Mouse (Mus musculus): ENCODE measurements around the gene Pgp. TPM values are rescaled to one million over a fixed set of nuclear protein-coding genes. Genes with fewer than 3 reads are reported as not detected.

Gene Pgp
- polyA plus RNA-seq, 1 experiment from 2014 or later, result 65.2 TPM

DNA sequence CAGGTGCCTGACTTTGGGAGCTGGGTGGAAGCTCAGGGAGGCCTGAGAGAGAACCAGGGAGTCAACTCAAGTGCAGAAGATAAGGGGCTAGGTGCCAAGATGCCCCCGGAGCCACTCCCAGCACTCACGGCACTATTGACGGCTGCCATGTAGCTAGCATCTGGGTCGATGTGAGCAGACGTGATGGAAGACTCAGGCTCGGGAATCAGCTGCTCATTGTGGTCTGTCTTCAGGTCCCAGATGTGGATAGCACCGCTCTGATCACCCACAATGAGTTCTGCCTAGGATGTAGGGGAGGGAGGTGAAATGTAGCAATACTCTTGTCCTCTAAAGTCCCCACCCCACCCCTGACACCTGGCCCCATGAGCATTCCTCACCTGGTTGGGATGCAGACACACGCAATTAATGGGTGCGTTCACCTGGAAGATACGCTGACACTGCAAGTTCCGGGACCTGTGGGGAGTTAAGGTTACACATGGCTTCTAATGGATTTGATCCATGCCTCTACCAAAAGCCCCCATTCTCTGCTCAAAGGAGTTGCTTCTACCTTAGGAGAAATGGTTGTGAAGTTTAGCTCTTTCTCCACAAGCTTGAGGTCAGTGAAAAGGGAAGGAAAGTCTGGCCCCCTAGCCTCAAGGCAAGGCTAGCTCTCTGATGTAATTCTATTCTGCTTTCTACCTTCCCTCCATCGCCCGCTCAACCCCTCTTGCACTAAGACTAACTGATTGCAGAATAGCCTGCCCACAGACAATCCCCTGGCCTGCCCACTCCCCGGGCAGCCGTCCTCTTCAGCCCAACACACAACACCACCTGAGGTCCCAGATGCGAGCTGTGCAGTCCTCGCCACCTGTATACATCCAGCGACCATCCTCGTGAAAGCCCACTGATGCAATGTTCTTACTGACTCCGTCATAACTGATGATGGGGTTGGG lies 7.1 kb downstream of the Pgp start:
- peaks cover 7% of the 10 kb centered on the region for H3K4me1 ChIP-seq (ENCODE audit: control insufficient read depth, insufficient read depth, low read length)
- no peak overlapping the region for H3K4me2 ChIP-seq (ENCODE audit: low read depth)
- ATAC-seq (ENCODE audit: insufficient read depth, low FRiP score, low TSS enrichment) (no peak), DNase-seq (ENCODE audit: low spot score) (no peak)
- no peak overlapping the region for H3K4me3 ChIP-seq (ENCODE audit: low read depth, low read length)
- H3K36me3 ChIP-seq (ENCODE audit: control insufficient read depth, insufficient read depth, low read length), result peaks cover 14% of the 10 kb centered on the region
- WGBS, result 94% methylated on average over 20 of the region's 20 CpGs
- no peaks in the 10 kb centered on the region for H3K9me3 ChIP-seq (ENCODE audit: control insufficient read depth, low read length)
- H3K27ac ChIP-seq (ENCODE audit: low read depth, low read length), result no peak overlapping the region
- no peaks in the 10 kb centered on the region for H3K27me3 ChIP-seq (ENCODE audit: control insufficient read depth, insufficient read depth, low read length)
- no peak overlapping the region for H3K9ac ChIP-seq (ENCODE audit: low read length)

DNA sequence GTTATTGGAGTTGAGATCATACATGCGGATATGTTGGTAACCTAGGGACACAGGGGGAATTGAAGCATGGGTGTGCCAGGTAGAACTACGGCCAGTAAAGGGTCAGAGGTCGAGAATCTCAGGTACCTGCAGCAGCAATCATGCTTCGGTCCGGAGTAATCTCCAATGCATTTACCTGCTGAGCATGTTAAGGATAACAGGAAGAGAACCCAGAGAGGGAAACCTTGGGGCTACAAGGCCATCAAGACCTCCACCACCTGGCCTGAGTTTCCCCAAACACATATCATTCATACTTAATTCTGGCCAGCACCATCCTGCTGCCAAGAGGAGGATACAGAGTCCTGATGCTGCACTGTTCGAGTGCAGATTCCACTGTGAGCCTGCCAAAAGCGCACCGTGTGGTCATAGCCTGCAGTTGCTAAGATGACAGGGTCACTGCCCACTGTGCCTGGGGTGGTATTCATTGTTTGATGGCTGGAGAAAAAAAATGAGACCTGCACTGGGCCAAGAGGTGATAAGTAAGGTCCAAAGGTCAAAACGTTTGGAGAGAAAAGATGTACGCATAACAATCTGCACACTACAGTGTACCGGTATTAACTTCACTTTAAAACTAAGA lies 7.9 kb downstream of the Pgp start:
- DNase-seq (ENCODE audit: low spot score) (no peak), ATAC-seq (ENCODE audit: insufficient read depth, low FRiP score, low TSS enrichment) (peak; percentile 25)
- Histone ChIP-seq H3K9ac (ENCODE audit: low read length) (peak overlapping the region; percentile 60), H3K4me2 (ENCODE audit: low read depth) (peak overlapping the region; percentile 51), H3K27me3 (ENCODE audit: control insufficient read depth, insufficient read depth, low read length) (no peaks in the 10 kb centered on the region), H3K9me3 (ENCODE audit: control insufficient read depth, low read length) (no peaks in the 10 kb centered on the region), H3K4me1 (ENCODE audit: control insufficient read depth, insufficient read depth, low read length) (peaks cover 4% of the 10 kb centered on the region), H3K4me3 (ENCODE audit: low read depth, low read length) (peak overlapping the region; percentile 81), H3K27ac (ENCODE audit: low read depth, low read length) (no peak overlapping the region), H3K36me3 (ENCODE audit: control insufficient read depth, insufficient read depth, low read length) (peaks cover 14% of the 10 kb centered on the region)
- WGBS, result 57% methylated on average over 11 of the region's 11 CpGs

- peaks cover 4% of the 10 kb centered on the region for H3K4me1 ChIP-seq (ENCODE audit: control insufficient read depth, insufficient read depth, low read length)
- H3K27ac ChIP-seq (ENCODE audit: low read depth, low read length), result peak within 1 kb of the TSS; percentile 94
- DNase-seq (ENCODE audit: low spot score) (peak; percentile 97), ATAC-seq (ENCODE audit: insufficient read depth, low FRiP score, low TSS enrichment) (peak; percentile 87)
- peaks cover 14% of the 10 kb centered on the region for H3K36me3 ChIP-seq (ENCODE audit: control insufficient read depth, insufficient read depth, low read length)
- peak within 1 kb of the TSS; percentile 89 for H3K9ac ChIP-seq (ENCODE audit: low read length)
- no peaks in the 10 kb centered on the region for H3K9me3 ChIP-seq (ENCODE audit: control insufficient read depth, low read length)
- H3K4me3 ChIP-seq (ENCODE audit: low read depth, low read length), result peak within 1 kb of the TSS; percentile 81
- no peaks in the 10 kb centered on the region for H3K27me3 ChIP-seq (ENCODE audit: control insufficient read depth, insufficient read depth, low read length)
- H3K4me2 ChIP-seq (ENCODE audit: low read depth), result peak within 1 kb of the TSS; percentile 51
- WGBS, result 0% methylated on average over 48 of the region's 48 CpGs
Measured at GRCm38 (mm10) chr17:24478663-24479380, 8.6 kb downstream of the Pgp start, which contains the start of gene Mlst8. Mlst8 (minus strand) TSS chr17:24479078.

GRCm38 (mm10) chr17:24479431-24479830 lies 9.2 kb downstream of the Pgp start:
- DNase-seq (ENCODE audit: low spot score), result no peak

GRCm38 (mm10) chr17:24480201-24480826 lies 10.1 kb downstream of the Pgp start:
- peaks cover 4% of the 10 kb centered on the region for H3K4me1 ChIP-seq (ENCODE audit: control insufficient read depth, insufficient read depth, low read length)
- no peak overlapping the region for H3K4me3 ChIP-seq (ENCODE audit: low read depth, low read length)
- H3K4me2 ChIP-seq (ENCODE audit: low read depth), result no peak overlapping the region
- no peaks in the 10 kb centered on the region for H3K9me3 ChIP-seq (ENCODE audit: control insufficient read depth, low read length)
- ATAC-seq (ENCODE audit: insufficient read depth, low FRiP score, low TSS enrichment) (no peak), DNase-seq (ENCODE audit: low spot score) (no peak)
- WGBS, result 64% methylated on average over 3 of the region's 3 CpGs
- H3K9ac ChIP-seq (ENCODE audit: low read length), result no peak overlapping the region
- H3K27me3 ChIP-seq (ENCODE audit: control insufficient read depth, insufficient read depth, low read length), result no peaks in the 10 kb centered on the region
- H3K36me3 ChIP-seq (ENCODE audit: control insufficient read depth, insufficient read depth, low read length), result peaks cover 10% of the 10 kb centered on the region
- H3K27ac ChIP-seq (ENCODE audit: low read depth, low read length), result no peak overlapping the region

More at GRCm38 (mm10) chr17:24479431-24479830, 9.2 kb downstream of the Pgp start:
- peak overlapping the region; percentile 51 for H3K4me2 ChIP-seq (ENCODE audit: low read depth)
- H3K27me3 ChIP-seq (ENCODE audit: control insufficient read depth, insufficient read depth, low read length), result no peaks in the 10 kb centered on the region
- H3K4me1 ChIP-seq (ENCODE audit: control insufficient read depth, insufficient read depth, low read length), result peaks cover 4% of the 10 kb centered on the region
- no peak for ATAC-seq (ENCODE audit: insufficient read depth, low FRiP score, low TSS enrichment)
- H3K4me3 ChIP-seq (ENCODE audit: low read depth, low read length), result peak overlapping the region; percentile 81
- H3K9ac ChIP-seq (ENCODE audit: low read length), result no peak overlapping the region
- H3K9me3 ChIP-seq (ENCODE audit: control insufficient read depth, low read length), result no peaks in the 10 kb centered on the region
- no peak overlapping the region for H3K27ac ChIP-seq (ENCODE audit: low read depth, low read length)
- H3K36me3 ChIP-seq (ENCODE audit: control insufficient read depth, insufficient read depth, low read length), result peaks cover 12% of the 10 kb centered on the region
- WGBS, result 37% methylated on average over 1 of the region's 1 CpGs

GRCm38 (mm10) chr17:24481027-24481815 lies 11.0 kb downstream of the Pgp start:
- H3K9me3 ChIP-seq (ENCODE audit: control insufficient read depth, low read length), result no peaks in the 10 kb centered on the region
- no peaks in the 10 kb centered on the region for H3K27me3 ChIP-seq (ENCODE audit: control insufficient read depth, insufficient read depth, low read length)
- no peak overlapping the region for H3K4me2 ChIP-seq (ENCODE audit: low read depth)
- no peak overlapping the region for H3K4me3 ChIP-seq (ENCODE audit: low read depth, low read length)
- no peak overlapping the region for H3K27ac ChIP-seq (ENCODE audit: low read depth, low read length)
- 95% methylated on average over 20 of the region's 20 CpGs for WGBS
- H3K4me1 ChIP-seq (ENCODE audit: control insufficient read depth, insufficient read depth, low read length), result peaks cover 4% of the 10 kb centered on the region
- DNase-seq (ENCODE audit: low spot score), result no peak
- H3K36me3 ChIP-seq (ENCODE audit: control insufficient read depth, insufficient read depth, low read length), result peaks cover 4% of the 10 kb centered on the region; the same call in 1 of the 2 replicates
- no peak for ATAC-seq (ENCODE audit: insufficient read depth, low FRiP score, low TSS enrichment)
- H3K9ac ChIP-seq (ENCODE audit: low read length), result no peak overlapping the region

- Histone ChIP-seq H3K4me3 (ENCODE audit: low read depth, low read length) (no peak overlapping the region), H3K4me1 (ENCODE audit: control insufficient read depth, insufficient read depth, low read length) (no peaks in the 10 kb centered on the region), H3K27ac (ENCODE audit: low read depth, low read length) (no peak overlapping the region), H3K9me3 (ENCODE audit: control insufficient read depth, low read length) (no peaks in the 10 kb centered on the region), H3K9ac (ENCODE audit: low read length) (no peak overlapping the region), H3K27me3 (ENCODE audit: control insufficient read depth, insufficient read depth, low read length) (peaks cover 4% of the 10 kb centered on the region; the same call in 1 of the 2 replicates), H3K36me3 (ENCODE audit: control insufficient read depth, insufficient read depth, low read length) (no peaks in the 10 kb centered on the region), H3K4me2 (ENCODE audit: low read depth) (no peak overlapping the region)
- ATAC-seq (ENCODE audit: insufficient read depth, low FRiP score, low TSS enrichment), result no peak
- WGBS, result 72% methylated on average over 3 of the region's 3 CpGs
- DNase-seq (ENCODE audit: low spot score), result no peak
Measured at GRCm38 (mm10) chr17:24483495-24483894, 13.3 kb downstream of the Pgp start.

Data from neural tube, embryonic 11.5 days (tissue).